Mouse (Mus musculus): Measurements from ENCODE around the gene Ube2m. TPM values are rescaled to one million over a fixed set of nuclear protein-coding genes. Genes with fewer than 3 reads are reported as not detected.

Ube2m gene
- 64.8 TPM for polyA plus RNA-seq (2014; fragmentation: Illumina TruSeq; extraction: RNeasy Lipid Tissue Mini Kit (QIAGEN cat#74804); ENCODE audit: low read depth, low replicate concordance)

GRCm38 (mm10) chr7:13037901-13038555 lies at the start of gene Ube2m:
TSS of gene Ube2m (minus strand) at chr7:13038275.

GRCm38 (mm10) chr7:13054287-13055010 lies 16.4 kb upstream of the Ube2m start, which contains the start of gene Mzf1:
TSS of gene Mzf1 (minus strand) at chr7:13054764.

GRCm38 (mm10) chr7:13034148-13034977 lies 3.7 kb downstream of the Ube2m start, which contains the start of gene Chmp2a:
TSS of gene Chmp2a (minus strand) at chr7:13034807.

DNA sequence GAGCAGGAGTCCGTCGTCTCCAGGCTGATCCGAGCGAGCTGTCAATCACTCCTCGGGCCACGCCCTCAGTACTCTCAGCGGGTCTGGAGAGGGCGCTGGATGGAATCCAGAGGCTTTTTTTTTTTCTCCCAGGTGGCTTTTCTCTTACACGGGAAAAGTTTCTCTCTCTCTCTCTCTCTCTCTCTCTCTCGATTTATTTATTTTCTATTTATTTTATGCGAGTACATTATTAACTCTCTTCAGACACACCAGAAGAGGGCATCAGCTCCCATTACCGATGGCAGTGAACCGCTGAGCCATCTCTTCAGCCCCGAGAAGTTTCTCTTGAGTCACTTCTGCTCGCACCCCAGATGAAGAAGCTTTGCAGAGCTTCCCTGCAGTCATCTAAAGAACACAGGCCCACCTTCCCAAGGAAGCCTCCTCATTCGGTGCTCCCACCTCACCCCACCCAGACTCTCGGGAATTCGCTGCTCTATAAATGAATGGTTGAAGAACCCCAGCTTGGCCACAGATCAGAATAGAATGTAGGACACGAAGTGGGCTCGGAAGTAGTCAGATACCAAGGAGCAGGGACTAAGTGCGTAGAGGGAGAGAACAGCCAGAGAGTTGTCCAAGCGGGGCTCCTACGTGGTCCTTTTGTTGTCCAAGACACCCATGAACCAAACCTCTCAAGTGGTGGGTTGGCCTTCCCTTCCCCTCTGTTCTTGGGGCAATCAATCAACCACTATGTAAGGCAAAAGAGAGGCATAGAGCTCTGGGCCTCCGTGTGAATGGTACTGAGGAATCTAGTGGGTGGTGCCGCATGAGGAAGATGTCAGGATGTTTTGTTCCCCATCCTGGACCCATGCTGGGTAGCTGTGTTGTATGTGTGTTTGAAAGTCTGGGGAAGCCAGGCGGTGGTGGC lies 27.8 kb downstream of the Ube2m start, which contains the start of gene Zbtb45:
Gene Zbtb45, minus strand, starts transcription at position 30 of the 904 bp plus-strand sequence.

GRCm38 (mm10) chr7:12998851-12999250 lies 39.2 kb downstream of the Ube2m start, which contains the start of gene Trim28:
TSS of gene Trim28 (plus strand) at chr7:12999114.

GRCm38 (mm10) chr7:12998053-12998452 lies 40.0 kb downstream of the Ube2m start, which contains the start of gene Slc27a5:
TSS of gene Slc27a5 (minus strand) at chr7:12998192.

Other genes with a start within 250 kb of the Ube2m start
- 0.81 TPM for gene Zscan18, start 234.6 kb downstream of the Ube2m start, polyA plus RNA-seq (2014; fragmentation: Illumina TruSeq; extraction: RNeasy Lipid Tissue Mini Kit (QIAGEN cat#74804); ENCODE audit: low read depth, low replicate concordance)
- gene Zfp329, start 219.4 kb downstream of the Ube2m start, polyA plus RNA-seq (2014; fragmentation: Illumina TruSeq; extraction: RNeasy Lipid Tissue Mini Kit (QIAGEN cat#74804); ENCODE audit: low read depth, low replicate concordance), result 24.1 TPM
- 30.9 TPM for gene Zfp110, start 203.5 kb downstream of the Ube2m start, polyA plus RNA-seq (2014; fragmentation: Illumina TruSeq; extraction: RNeasy Lipid Tissue Mini Kit (QIAGEN cat#74804); ENCODE audit: low read depth, low replicate concordance)
- 5.7 TPM for gene Zfp128, start 157.1 kb downstream of the Ube2m start, polyA plus RNA-seq (2014; fragmentation: Illumina TruSeq; extraction: RNeasy Lipid Tissue Mini Kit (QIAGEN cat#74804); ENCODE audit: low read depth, low replicate concordance)
- 5.6 TPM for gene Zscan22, start 140.5 kb downstream of the Ube2m start, polyA plus RNA-seq (2014; fragmentation: Illumina TruSeq; extraction: RNeasy Lipid Tissue Mini Kit (QIAGEN cat#74804); ENCODE audit: low read depth, low replicate concordance)
- 13.9 TPM for gene Rps5, start 116.0 kb downstream of the Ube2m start, polyA plus RNA-seq (2014; fragmentation: Illumina TruSeq; extraction: RNeasy Lipid Tissue Mini Kit (QIAGEN cat#74804); ENCODE audit: low read depth, low replicate concordance)
- 0.16 TPM for gene Rnf225, start 110.9 kb downstream of the Ube2m start, polyA plus RNA-seq (2014; fragmentation: Illumina TruSeq; extraction: RNeasy Lipid Tissue Mini Kit (QIAGEN cat#74804); ENCODE audit: low read depth, low replicate concordance)
- 2.7 TPM for gene Zfp324, start 72.4 kb downstream of the Ube2m start, polyA plus RNA-seq (2014; fragmentation: Illumina TruSeq; extraction: RNeasy Lipid Tissue Mini Kit (QIAGEN cat#74804); ENCODE audit: low read depth, low replicate concordance)
- 2.0 TPM for gene Zfp446, start 60.4 kb downstream of the Ube2m start, polyA plus RNA-seq (2014; fragmentation: Illumina TruSeq; extraction: RNeasy Lipid Tissue Mini Kit (QIAGEN cat#74804); ENCODE audit: low read depth, low replicate concordance)
- gene Slc27a5, start 40.1 kb downstream of the Ube2m start, polyA plus RNA-seq (2014; fragmentation: Illumina TruSeq; extraction: RNeasy Lipid Tissue Mini Kit (QIAGEN cat#74804); ENCODE audit: low read depth, low replicate concordance), result not detected
- 13.1 TPM for gene Trim28, start 39.2 kb downstream of the Ube2m start, polyA plus RNA-seq (2014; fragmentation: Illumina TruSeq; extraction: RNeasy Lipid Tissue Mini Kit (QIAGEN cat#74804); ENCODE audit: low read depth, low replicate concordance)
- 0.44 TPM for gene Zbtb45, start 28.2 kb downstream of the Ube2m start, polyA plus RNA-seq (2014; fragmentation: Illumina TruSeq; extraction: RNeasy Lipid Tissue Mini Kit (QIAGEN cat#74804); ENCODE audit: low read depth, low replicate concordance)
- gene Chmp2a, start 3.5 kb downstream of the Ube2m start, polyA plus RNA-seq (2014; fragmentation: Illumina TruSeq; extraction: RNeasy Lipid Tissue Mini Kit (QIAGEN cat#74804); ENCODE audit: low read depth, low replicate concordance), result 117 TPM
- 0.36 TPM for gene Mzf1, start 16.5 kb upstream of the Ube2m start, polyA plus RNA-seq (2014; fragmentation: Illumina TruSeq; extraction: RNeasy Lipid Tissue Mini Kit (QIAGEN cat#74804); ENCODE audit: low read depth, low replicate concordance)
- gene Vmn1r85, start 56.9 kb upstream of the Ube2m start, polyA plus RNA-seq (2014; fragmentation: Illumina TruSeq; extraction: RNeasy Lipid Tissue Mini Kit (QIAGEN cat#74804); ENCODE audit: low read depth, low replicate concordance), result not detected
- gene Vmn1r86, start 81.6 kb upstream of the Ube2m start, polyA plus RNA-seq (2014; fragmentation: Illumina TruSeq; extraction: RNeasy Lipid Tissue Mini Kit (QIAGEN cat#74804); ENCODE audit: low read depth, low replicate concordance), result not detected
- gene Vmn1r87, start 101.9 kb upstream of the Ube2m start, polyA plus RNA-seq (2014; fragmentation: Illumina TruSeq; extraction: RNeasy Lipid Tissue Mini Kit (QIAGEN cat#74804); ENCODE audit: low read depth, low replicate concordance), result not detected
- not detected for gene Vmn1r88, start 121.3 kb upstream of the Ube2m start, polyA plus RNA-seq (2014; fragmentation: Illumina TruSeq; extraction: RNeasy Lipid Tissue Mini Kit (QIAGEN cat#74804); ENCODE audit: low read depth, low replicate concordance)
- not detected for gene Vmn1r89, start 174.7 kb upstream of the Ube2m start, polyA plus RNA-seq (2014; fragmentation: Illumina TruSeq; extraction: RNeasy Lipid Tissue Mini Kit (QIAGEN cat#74804); ENCODE audit: low read depth, low replicate concordance)
- 2.9 TPM for gene Lig1, start 239.0 kb upstream of the Ube2m start, polyA plus RNA-seq (2014; fragmentation: Illumina TruSeq; extraction: RNeasy Lipid Tissue Mini Kit (QIAGEN cat#74804); ENCODE audit: low read depth, low replicate concordance)
- gene Zswim9, start 240.4 kb upstream of the Ube2m start, polyA plus RNA-seq (2014; fragmentation: Illumina TruSeq; extraction: RNeasy Lipid Tissue Mini Kit (QIAGEN cat#74804); ENCODE audit: low read depth, low replicate concordance), result 4.9 TPM

Measured in kidney, adult 10 weeks (tissue).